Mouse (Mus musculus) monocyte, adult 2 months (primary cell): ENCODE results near the gene Atpif1.

Experiments used
- DNase-seq, 2 experiments: peaks; one replicate each; pipeline ENCODE4 v3.0.0; 2022; ENCODE audit warnings: low spot score in 2 of 2, low read depth in 1 of 2

The Atpif1 gene

DNA sequence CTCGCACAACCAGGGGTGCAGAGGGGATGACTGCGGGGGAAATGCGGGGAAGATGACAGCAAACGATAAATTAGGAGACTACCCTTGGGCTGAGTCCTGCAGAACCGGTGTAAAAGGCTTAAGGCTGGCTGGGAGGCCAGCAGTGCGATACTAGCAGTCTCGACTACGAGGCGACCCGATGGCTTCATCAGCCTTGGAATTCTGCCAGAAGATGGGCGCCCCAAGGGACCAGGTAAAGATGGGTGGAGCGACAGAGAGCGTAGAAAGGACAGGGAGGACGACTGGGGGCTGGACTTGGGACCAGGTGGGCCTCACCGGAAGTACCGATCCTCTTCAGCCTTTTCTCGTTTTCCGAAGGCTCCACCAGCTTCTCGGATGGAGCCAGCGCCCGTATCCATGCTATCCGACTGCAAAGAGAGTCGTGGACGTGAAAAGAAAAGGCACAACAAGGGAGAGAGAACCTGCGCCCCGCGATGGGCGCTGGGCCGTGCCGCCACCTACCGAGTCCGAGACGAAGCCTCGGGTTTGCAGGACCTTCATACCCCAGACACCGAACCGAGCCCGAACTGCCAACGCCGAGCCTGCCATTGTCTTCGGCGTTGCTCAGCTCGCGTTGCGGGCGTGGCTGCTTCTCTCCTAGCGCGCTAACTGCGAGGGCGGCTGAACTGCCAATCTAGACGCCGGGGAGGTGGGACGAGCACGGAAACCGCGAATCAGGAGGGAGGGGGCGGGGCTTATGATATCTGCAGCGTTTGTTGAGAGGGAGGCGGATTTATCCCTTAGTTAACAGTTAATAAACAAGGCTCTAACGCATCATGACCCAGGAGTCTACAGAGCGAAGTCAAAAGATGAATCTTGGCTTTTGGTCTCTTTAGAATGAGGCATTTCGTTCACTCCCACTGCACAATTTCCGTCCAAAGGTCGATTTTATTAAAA is at the start of gene Atpif1:
Atpif1 (minus strand) TSS at position 679 of the 936 bp plus-strand sequence.
- peak in 1 of 2 experiments; percentile 73 for DNase-seq

GRCm38 (mm10) chr4:132574809-132575347 is 41.4 kb upstream of the Atpif1 start:
- DNase-seq, result no peak

GRCm38 (mm10) chr4:132573327-132573726 is 39.9 kb upstream of the Atpif1 start:
- no peak for DNase-seq

DNA sequence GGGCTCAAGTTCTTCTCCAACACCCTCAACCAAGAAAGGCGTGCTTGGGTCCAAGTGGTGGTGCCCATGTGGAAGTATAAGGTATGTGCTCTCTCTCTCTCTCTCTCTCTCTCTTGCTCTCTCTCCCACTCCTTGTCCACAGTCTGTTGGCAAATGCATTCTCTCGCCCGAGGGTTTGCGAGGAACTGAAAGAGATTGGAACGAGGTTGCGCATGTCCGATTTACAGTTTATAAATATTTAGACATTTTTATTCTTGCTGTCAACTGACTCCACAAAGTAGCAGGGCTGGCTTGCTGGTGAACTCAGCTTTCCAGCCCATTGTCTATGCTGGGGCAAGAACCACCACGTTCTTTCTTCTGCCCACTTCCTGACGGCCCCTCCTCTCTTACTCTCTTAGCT is 37.7 kb upstream of the Atpif1 start:
- no peak for DNase-seq

DNA sequence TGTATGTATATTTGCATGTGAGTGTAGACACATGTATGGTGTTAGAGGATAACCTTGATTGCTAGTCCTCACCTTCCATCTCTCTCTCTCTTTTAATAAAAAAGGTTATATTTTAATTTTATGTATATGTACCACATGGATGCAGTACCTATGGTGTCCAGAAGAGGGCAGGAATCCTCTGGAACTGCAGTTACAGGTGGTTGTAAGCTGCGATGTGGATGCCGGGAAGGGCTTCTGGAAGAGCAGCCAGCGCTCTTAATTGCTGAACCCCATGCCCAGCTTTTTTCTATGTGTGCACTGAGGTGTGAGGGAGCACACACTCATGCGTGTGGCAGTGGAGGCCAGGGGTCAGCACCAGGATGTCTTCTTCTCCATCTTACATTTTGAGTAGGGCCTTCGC is 35.7 kb upstream of the Atpif1 start:
- no peak for DNase-seq

DNA sequence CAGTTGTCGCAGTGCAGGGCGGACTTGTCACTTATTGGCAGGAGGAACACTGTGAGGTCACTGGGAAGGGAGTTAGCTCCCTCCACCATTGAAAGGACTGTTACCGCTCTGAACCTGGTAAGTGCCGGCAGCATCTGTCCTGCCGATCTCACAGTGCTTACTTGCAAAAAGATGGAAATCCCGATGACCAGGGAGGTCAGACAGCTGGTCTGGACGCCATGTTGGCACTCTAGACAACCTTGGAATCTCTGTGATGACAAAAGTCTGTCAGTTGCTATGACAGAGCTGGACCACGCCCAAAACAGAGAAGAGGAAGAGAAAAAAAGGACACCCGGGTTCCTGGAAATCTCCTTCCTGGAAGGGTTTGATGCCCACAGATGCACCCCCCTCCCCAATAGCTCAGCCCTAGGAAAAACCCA is 33.9 kb upstream of the Atpif1 start:
- DNase-seq, result peak; percentile 67 to 73

DNA sequence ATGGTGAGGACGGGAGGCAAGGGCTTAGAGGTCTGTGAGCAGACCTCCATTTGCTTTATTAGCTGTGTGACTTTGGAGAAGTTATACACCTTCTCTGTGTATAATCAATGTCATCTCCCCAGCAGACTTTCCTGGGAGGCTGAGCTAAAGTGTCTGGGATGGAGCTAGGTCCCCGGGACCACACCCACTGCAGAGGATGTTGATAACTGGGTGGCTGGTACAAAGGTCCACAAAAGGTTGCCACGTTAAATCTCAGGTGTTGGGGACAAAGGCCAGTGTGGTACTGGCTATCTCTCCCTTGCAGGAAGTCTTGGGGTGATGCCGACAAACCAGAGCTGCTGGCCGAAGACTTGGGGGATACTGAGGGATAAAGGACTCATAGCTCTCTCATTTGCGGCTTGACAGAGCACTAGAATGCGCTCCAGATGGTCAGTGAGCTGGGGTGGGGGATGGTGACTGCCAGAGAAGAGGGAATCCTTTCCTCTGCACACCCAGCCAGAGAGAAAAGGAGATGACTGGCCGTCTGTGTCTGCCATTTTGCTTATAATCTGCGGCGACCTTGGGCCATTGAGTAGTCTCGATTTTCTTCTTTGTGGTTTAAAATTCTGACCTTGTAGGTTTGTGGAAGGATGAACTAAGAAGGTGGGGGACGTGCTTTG is 31.8 kb upstream of the Atpif1 start:
- DNase-seq, result no peak

GRCm38 (mm10) chr4:132563965-132564364 is 30.5 kb upstream of the Atpif1 start, which contains the start of gene Ptafr:
Gene Ptafr, plus strand, starts transcription at chr4:132564067.
- DNase-seq, result peak; percentile 70 to 79

- DNase-seq, result no peak
These were observed 29.8 kb upstream of the Atpif1 start for GRCm38 (mm10) chr4:132563261-132563660.

- DNase-seq, result peak in 1 of 2 experiments; percentile 10
These were observed 22.1 kb upstream of the Atpif1 start for GRCm38 (mm10) chr4:132555550-132555949.

DNA sequence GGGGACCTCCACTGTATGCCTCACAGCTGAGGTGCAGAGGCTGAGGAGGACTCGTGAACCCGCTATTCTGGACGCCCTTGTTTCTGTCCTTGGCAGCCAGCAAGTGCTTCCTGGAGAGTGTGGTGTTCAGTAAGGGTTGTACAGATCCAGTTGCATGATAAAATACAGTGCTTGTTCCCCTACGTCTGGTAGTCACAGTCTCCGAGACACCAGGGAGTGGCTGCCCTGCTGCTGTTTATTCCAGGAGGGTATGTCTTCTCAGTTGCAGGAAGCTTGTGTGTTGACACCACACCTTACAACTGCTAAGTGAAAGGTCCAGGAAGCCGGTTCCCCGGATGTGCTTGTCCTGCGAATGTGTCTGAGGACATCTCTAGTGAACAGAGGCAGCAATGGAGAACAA is 21.2 kb upstream of the Atpif1 start:
- DNase-seq, result no peak

DNA sequence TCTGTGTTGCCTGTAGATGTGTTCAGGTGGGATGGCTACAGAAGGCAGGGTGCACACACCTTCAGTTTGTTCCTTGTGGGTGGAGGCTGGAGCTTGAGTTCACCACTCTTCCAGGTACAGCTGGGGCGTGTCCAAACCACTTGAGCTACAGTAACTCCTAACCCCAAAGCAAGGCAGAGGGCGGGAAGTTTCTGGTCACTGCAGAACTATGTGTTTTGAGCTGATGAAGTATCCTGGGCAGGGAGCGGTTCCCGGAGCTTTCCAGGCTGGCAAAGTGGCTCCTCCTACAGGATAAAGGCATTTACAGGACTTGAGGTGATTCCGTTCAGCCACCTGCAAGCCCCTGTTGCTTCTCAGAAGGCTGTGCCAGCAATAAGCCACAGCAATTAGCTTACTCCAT is 20.8 kb upstream of the Atpif1 start:
- no peak for DNase-seq

DNA sequence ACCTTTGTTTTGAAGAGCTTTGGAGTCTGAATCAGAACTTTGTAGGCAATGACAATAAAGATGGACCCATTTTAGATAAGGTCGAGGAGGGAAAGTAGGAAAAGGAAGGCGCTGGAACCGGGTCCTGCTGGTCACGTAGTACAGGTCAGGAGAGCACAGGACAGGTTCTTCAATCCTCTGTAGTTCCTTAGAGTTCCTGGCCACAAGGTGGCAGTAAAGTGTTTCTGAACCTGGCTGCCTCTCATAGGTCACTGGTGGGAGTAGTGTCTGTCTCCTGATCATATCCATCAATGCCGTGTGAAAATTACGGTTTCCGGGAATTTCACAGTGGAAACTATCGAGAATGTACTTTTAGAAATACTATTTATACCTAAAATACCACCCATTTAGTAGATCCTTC is 12.4 kb upstream of the Atpif1 start:
- no peak for DNase-seq

DNA sequence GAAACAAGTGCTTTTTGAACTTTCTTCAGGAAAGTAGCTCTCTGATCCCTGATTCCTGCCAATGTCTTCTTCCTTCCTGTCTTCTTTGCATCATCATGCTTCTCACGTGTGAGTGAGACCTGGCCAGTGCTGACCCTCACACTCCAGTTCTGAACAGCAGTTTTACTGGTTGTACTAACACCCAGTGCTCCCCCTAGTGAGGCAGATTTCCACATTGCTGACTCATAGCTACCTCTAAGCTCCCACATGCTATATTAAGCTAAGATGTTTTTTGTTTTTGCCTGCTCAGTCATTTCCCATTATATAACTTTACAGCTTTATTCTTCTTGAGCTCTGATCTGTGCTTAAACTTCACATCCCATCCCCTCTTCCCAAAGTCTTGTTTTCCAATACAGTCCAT is 9.3 kb upstream of the Atpif1 start:
- DNase-seq, result no peak

DNA sequence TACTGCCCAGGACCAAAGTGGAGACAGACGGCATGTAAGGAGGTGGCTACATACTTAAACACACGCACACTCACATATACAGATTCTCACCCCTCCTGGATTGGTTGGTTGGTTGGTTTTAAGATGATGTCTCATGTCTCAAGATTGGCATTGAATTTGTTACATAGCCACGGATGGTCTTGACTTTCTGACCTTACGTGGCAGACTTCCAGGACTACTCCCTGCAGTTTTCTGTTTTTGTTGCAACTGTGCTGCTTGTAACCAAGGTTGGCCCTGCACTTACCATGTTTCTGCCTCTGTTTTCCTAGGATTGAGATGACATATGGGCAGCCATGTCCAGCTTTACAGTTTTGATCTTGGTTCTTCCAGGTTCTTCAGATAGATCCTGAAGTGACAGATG is 8.0 kb upstream of the Atpif1 start:
- no peak for DNase-seq

DNA sequence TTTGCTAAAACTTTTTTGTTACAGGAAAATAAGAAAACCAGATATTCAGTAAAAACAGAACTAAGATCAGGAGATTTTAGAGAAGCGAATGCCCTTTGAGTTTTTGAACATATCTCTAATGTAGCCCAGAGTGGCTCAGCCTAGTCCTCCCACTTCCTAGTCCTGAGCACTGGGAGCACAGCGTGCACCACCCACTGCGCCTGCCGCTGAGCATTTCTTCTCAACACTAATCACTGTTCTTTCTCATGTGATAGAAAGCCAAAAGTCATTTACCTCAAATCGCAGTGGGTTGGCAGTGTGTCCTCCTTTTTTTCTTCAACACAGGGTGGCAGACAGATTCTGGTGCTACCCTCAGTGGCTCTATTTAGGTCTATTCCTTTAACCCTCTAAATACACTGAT is 6.0 kb upstream of the Atpif1 start:
- DNase-seq, result no peak

GRCm38 (mm10) chr4:132535406-132536121 is 2.1 kb upstream of the Atpif1 start, which contains the start of gene Dnajc8:
Gene Dnajc8, plus strand, starts transcription at chr4:132535550.
- DNase-seq, result peak; percentile 73 to 90

DNA sequence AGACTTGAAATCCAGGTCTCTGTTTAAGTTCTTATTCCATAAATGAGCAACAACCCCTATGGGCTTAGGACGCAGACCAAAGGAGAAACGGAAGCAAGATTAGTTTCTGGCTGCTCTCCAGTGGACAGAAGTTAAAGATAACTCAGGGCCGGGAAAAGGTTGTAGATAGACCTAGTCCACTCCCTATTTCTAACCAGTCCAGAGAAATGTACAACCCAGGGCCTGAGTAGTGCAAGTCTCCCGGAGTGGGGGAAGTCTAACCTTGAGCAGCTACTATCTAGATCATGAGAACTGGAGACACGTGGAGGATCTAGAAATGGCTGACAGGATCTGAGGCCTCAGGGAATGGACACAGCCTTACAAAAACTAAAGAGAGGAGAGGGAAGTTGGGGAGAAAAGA is 963 bp downstream of the Atpif1 start:
- no peak for DNase-seq

DNA sequence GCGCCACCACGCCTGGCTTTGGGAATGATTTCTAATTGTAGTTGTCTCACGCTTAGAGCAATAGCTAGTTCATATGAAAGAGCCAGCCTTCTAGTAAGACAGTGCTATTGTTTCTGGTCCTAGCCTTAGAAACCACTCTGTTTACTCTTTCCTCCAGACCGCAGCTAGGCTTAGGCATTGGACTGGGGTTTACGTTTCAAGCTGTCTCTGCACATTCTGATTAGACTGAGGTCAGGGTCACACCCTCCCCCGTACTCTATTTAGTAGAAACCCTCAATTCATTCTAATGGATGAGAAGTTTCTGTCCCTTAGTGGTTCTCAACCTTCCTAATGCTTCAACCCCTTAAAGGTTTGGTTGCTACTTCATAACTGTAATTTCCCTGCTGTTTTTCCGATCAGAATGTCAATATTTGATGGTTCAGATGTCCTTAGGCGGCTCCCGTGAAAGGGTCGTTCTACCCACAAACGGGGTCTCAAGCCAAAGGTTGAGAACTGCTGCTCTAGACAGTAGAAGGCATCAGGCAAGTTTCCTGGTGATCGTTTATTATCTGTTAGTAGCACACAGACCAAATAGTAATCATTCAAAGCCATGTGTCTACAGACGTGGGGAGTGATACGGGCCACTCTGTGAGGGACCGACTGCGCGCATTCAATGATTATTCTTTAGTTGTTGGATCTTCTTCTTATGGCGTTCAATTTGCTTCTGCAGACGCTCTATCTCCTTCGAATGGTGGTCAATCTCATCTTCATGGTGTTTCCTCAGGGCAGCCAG is 3.2 kb downstream of the Atpif1 start:
- DNase-seq, result no peak

DNA sequence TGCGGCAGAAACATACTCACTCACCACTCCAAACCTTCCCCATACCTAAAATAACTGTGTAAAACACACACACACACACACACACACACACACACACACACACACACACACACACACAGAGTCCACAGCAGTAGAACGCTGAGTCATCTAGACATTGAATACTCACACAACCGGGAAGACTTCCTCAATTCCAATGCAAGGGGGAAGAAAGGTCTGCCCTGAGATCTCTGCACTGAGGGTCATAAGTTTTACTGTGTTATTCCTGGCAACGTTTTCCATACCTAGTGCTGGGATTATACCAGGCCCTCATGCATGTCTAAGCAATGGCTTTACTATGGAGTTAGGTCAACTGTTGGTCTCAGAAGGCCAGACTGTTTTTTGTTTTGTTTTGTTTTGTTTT is 4.1 kb downstream of the Atpif1 start:
- no peak for DNase-seq
